Mouse (Mus musculus) kidney, embryonic 16.5 days (tissue): ENCODE data around the gene Immt. TPM values are rescaled to one million over a fixed set of nuclear protein-coding genes. Genes with fewer than 3 reads are reported as not detected.
"Not testable (repeated sequence)": the region's sequence is repeated elsewhere in the genome, so short reads cannot be mapped to it uniquely, and the experiment has no call there.

Experiments
- ATAC-seq: fragments of 200-750 bp; cut with Nextera tagmentation; 2 replicates; pipeline ENCODE4 v1.8.0; 2017; ENCODE audit warnings: moderate TSS enrichment; ENCODE audit not compliant: low FRiP score, low TSS enrichment
- H3K27ac ChIP-seq: fragments of 300-500 bp; sonication (generic); 2 replicates; pipeline ENCODE4 v1.5.1; 2014; ENCODE audit warnings: low read length
- H3K27me3 ChIP-seq: fragments of 300-500 bp; sonication (generic); 2 replicates; pipeline ENCODE4 v1.6.1; 2014; ENCODE audit warnings: low read length, control low read depth, mixed read lengths; ENCODE audit not compliant: insufficient read depth
- H3K36me3 ChIP-seq: fragments of 300-500 bp; sonication (generic); 2 replicates; pipeline ENCODE4 v1.6.1; 2014; ENCODE audit warnings: low read length, control low read depth, mixed read lengths; ENCODE audit not compliant: insufficient read depth
- H3K4me1 ChIP-seq: fragments of 300-500 bp; sonication (generic); 2 replicates; pipeline ENCODE4 v1.6.1; 2014; ENCODE audit warnings: low read length, control low read depth, mixed read lengths; ENCODE audit not compliant: insufficient read depth
- H3K4me2 ChIP-seq: fragments of 300-500 bp; sonication (generic); replicated peaks from 2 replicates; pipeline ENCODE4 v1.6.1; 2014; ENCODE audit warnings: low read depth, low read length
- H3K4me3 ChIP-seq: fragments of 300-500 bp; sonication (generic); 2 replicates; pipeline ENCODE4 v1.5.1; 2014; ENCODE audit warnings: mild to moderate bottlenecking, low read length
- H3K9ac ChIP-seq: fragments of 300-500 bp; sonication (generic); replicated peaks from 2 replicates; pipeline ENCODE4 v1.6.1; 2014; ENCODE audit warnings: low read length
- H3K9me3 ChIP-seq: fragments of 300-500 bp; sonication (generic); 2 replicates; pipeline ENCODE4 v1.6.1; 2016; ENCODE audit warnings: low read length, control low read depth
- WGBS: fragments of 180-500 bp; shearing (Covaris S2); extraction: QIAGEN DNeasy Blood & Tissue Kit; methylation state at CpG from one replicate; pipeline ENCODE4 v1.1.7; 2014; 5-methylcytosine and 5-hydroxymethylcytosine counted together
- polyA plus RNA-seq: library from polyadenylated mRNA; unstranded; fragments of >200 nt; fragmentation: Nextera tagmentation; extraction: Ambion mirVana; gene quantifications from 2 replicates; pipeline ENCODE4 v1.2.1, GENCODE M21; 2015

Immt gene
- polyA plus RNA-seq, 1 experiment from 2014 or later: 251 TPM

GRCm38 (mm10) chr6:71836811-71837210, 5.7 kb downstream of the Immt start:
- H3K9me3 ChIP-seq: no peaks in the 10 kb centered on the region
- no peaks in the 10 kb centered on the region for H3K27me3 ChIP-seq
- no peaks in the 10 kb centered on the region for H3K36me3 ChIP-seq
- H3K9ac ChIP-seq: no peak overlapping the region
- H3K27ac ChIP-seq: no peak overlapping the region
- WGBS: 75% methylated on average over 2 of the region's 2 CpGs
- no peak overlapping the region for H3K4me3 ChIP-seq
- ATAC-seq: no peak
- no peak overlapping the region for H3K4me2 ChIP-seq
- peaks cover 18% of the 10 kb centered on the region for H3K4me1 ChIP-seq

- peaks cover 4% of the 10 kb centered on the region; the same call in 1 of the 2 replicates for H3K36me3 ChIP-seq
- no peak overlapping the region for H3K9ac ChIP-seq
- H3K27ac ChIP-seq: no peak overlapping the region
- H3K4me1 ChIP-seq: peaks cover 11% of the 10 kb centered on the region
- no peaks in the 10 kb centered on the region for H3K27me3 ChIP-seq
- H3K4me3 ChIP-seq: no peak overlapping the region
- H3K4me2 ChIP-seq: no peak overlapping the region
- H3K9me3 ChIP-seq: no peaks in the 10 kb centered on the region
- no peak for ATAC-seq
Observed at GRCm38 (mm10) chr6:71839815-71840214, 8.7 kb downstream of the Immt start.

- Histone ChIP-seq H3K36me3 (peaks cover 11% of the 10 kb centered on the region; the same call in 1 of the 2 replicates), H3K4me2 (no peak overlapping the region), H3K9me3 (no peaks in the 10 kb centered on the region), H3K27me3 (no peaks in the 10 kb centered on the region), H3K4me1 (peaks cover 11% of the 10 kb centered on the region), H3K27ac (no peak overlapping the region), H3K9ac (no peak overlapping the region), H3K4me3 (no peak overlapping the region)
- ATAC-seq: 0 out of 2 replicates have a peak, but pooled peaks have one; percentile 31
- 93% methylated on average over 1 of the region's 1 CpGs for WGBS
Observed at GRCm38 (mm10) chr6:71840597-71841290, 9.6 kb downstream of the Immt start.

- 79% methylated on average over 6 of the region's 6 CpGs for whole genome bisulfite sequencing
- not testable (repeated sequence) for H3K4me2 ChIP-seq, H3K9me3 ChIP-seq, H3K27me3 ChIP-seq, ATAC-seq, H3K4me3 ChIP-seq, H3K27ac ChIP-seq, H3K4me1 ChIP-seq, H3K9ac ChIP-seq
- peaks cover 24% of the 10 kb centered on the region; the same call in 1 of the 2 replicates for H3K36me3 ChIP-seq
Observed at GRCm38 (mm10) chr6:71846906-71847305, 15.8 kb downstream of the Immt start.

GRCm38 (mm10) chr6:71867751-71868150, 36.6 kb downstream of the Immt start:
- H3K4me1 ChIP-seq: no peaks in the 10 kb centered on the region
- H3K4me3 ChIP-seq: no peak overlapping the region
- ATAC-seq: no peak
- H3K9ac ChIP-seq: no peak overlapping the region
- H3K27ac ChIP-seq: no peak overlapping the region
- no peak overlapping the region for H3K4me2 ChIP-seq
- 82% methylated on average over 2 of the region's 2 CpGs for WGBS
- peaks cover 71% of the 10 kb centered on the region for H3K36me3 ChIP-seq
- H3K9me3 ChIP-seq: peaks cover 7% of the 10 kb centered on the region; the same call in 1 of the 2 replicates
- no peaks in the 10 kb centered on the region for H3K27me3 ChIP-seq

- Histone ChIP-seq H3K4me3 (no peak overlapping the region), H3K9ac (no peak overlapping the region), H3K9me3 (peaks cover 7% of the 10 kb centered on the region; the same call in 1 of the 2 replicates), H3K4me1 (no peaks in the 10 kb centered on the region), H3K4me2 (no peak overlapping the region), H3K27ac (no peak overlapping the region), H3K27me3 (no peaks in the 10 kb centered on the region), H3K36me3 (peaks cover 70% of the 10 kb centered on the region)
- WGBS: 97% methylated on average over 1 of the region's 1 CpGs
- ATAC-seq: no peak
Observed at GRCm38 (mm10) chr6:71868809-71869208, 37.7 kb downstream of the Immt start.

- 93% methylated on average over 9 of the region's 9 CpGs for WGBS
- Histone ChIP-seq H3K4me1 (no peaks in the 10 kb centered on the region), H3K36me3 (peaks cover 73% of the 10 kb centered on the region), H3K9ac (no peak overlapping the region), H3K4me3 (no peak overlapping the region), H3K9me3 (no peaks in the 10 kb centered on the region), H3K27ac (no peak overlapping the region), H3K4me2 (no peak overlapping the region), H3K27me3 (no peaks in the 10 kb centered on the region)
- no peak for ATAC-seq
Observed at GRCm38 (mm10) chr6:71871396-71871795, 40.3 kb downstream of the Immt start.

GRCm38 (mm10) chr6:71877965-71878760, 47.0 kb downstream of the Immt start:
- H3K9me3 ChIP-seq: no peaks in the 10 kb centered on the region
- WGBS: 91% methylated on average over 3 of the region's 3 CpGs
- H3K4me1 ChIP-seq: no peaks in the 10 kb centered on the region
- H3K27ac ChIP-seq: no peak overlapping the region
- H3K36me3 ChIP-seq: peaks cover 78% of the 10 kb centered on the region
- no peaks in the 10 kb centered on the region for H3K27me3 ChIP-seq
- H3K9ac ChIP-seq: no peak overlapping the region
- H3K4me3 ChIP-seq: no peak overlapping the region
- no peak for ATAC-seq
- no peak overlapping the region for H3K4me2 ChIP-seq

GRCm38 (mm10) chr6:71893263-71893662, 62.1 kb downstream of the Immt start:
- Histone ChIP-seq H3K9me3 (no peaks in the 10 kb centered on the region), H3K27me3 (no peaks in the 10 kb centered on the region), H3K4me1 (no peaks in the 10 kb centered on the region), H3K27ac (no peak overlapping the region), H3K4me2 (no peak overlapping the region), H3K9ac (no peak overlapping the region), H3K36me3 (peaks cover 68% of the 10 kb centered on the region), H3K4me3 (no peak overlapping the region)
- no peak for ATAC-seq
- 96% methylated on average over 4 of the region's 4 CpGs for WGBS
